Mouse (Mus musculus): ENCODE measurements around the gene Hmgcr.

Hmgcr gene

GRCm38 (mm10) chr13:96670406-96671077, at the start of gene Hmgcr:
TSS of gene Hmgcr (minus strand) at chr13:96670936.
- peak; percentile 92 for DNase-seq (ENCODE audit: low spot score)

- DNase-seq (ENCODE audit: low spot score) = no peak
These were observed 49.3 kb upstream of the Hmgcr start for GRCm38 (mm10) chr13:96720003-96720402.

GRCm38 (mm10) chr13:96717821-96718220, 47.1 kb upstream of the Hmgcr start:
- no peak for DNase-seq (ENCODE audit: low spot score)

- DNase-seq (ENCODE audit: low spot score) = no peak
These were observed 45.6 kb upstream of the Hmgcr start for GRCm38 (mm10) chr13:96716311-96716710.

GRCm38 (mm10) chr13:96709269-96710233, 38.8 kb upstream of the Hmgcr start:
- DNase-seq (ENCODE audit: low spot score) = no peak

- DNase-seq (ENCODE audit: low spot score) = no peak
These were observed 32.0 kb upstream of the Hmgcr start for GRCm38 (mm10) chr13:96702567-96703278.

- DNase-seq (ENCODE audit: low spot score) = no peak
These were observed 27.3 kb upstream of the Hmgcr start for GRCm38 (mm10) chr13:96697805-96698586.

- no peak for DNase-seq (ENCODE audit: low spot score)
These were observed 24.7 kb upstream of the Hmgcr start for GRCm38 (mm10) chr13:96695428-96695827.

- DNase-seq (ENCODE audit: low spot score) = no peak
These were observed 19.2 kb upstream of the Hmgcr start for GRCm38 (mm10) chr13:96689901-96690300.

- DNase-seq (ENCODE audit: low spot score) = no peak
These were observed 16.5 kb upstream of the Hmgcr start for GRCm38 (mm10) chr13:96687261-96687660.

GRCm38 (mm10) chr13:96684779-96685178, 14.0 kb upstream of the Hmgcr start:
- no peak for DNase-seq (ENCODE audit: low spot score)

- DNase-seq (ENCODE audit: low spot score) = no peak
These were observed 10.4 kb upstream of the Hmgcr start for GRCm38 (mm10) chr13:96681088-96681620.

GRCm38 (mm10) chr13:96680163-96681087, 9.7 kb upstream of the Hmgcr start:
- DNase-seq (ENCODE audit: low spot score) = no peak

GRCm38 (mm10) chr13:96678616-96679015, 7.9 kb upstream of the Hmgcr start:
- DNase-seq (ENCODE audit: low spot score) = no peak

- DNase-seq (ENCODE audit: low spot score) = no peak
These were observed 6.3 kb upstream of the Hmgcr start for GRCm38 (mm10) chr13:96677071-96677470.

- no peak for DNase-seq (ENCODE audit: low spot score)
These were observed 5.0 kb upstream of the Hmgcr start for GRCm38 (mm10) chr13:96675756-96676155.

GRCm38 (mm10) chr13:96673817-96674216, 3.1 kb upstream of the Hmgcr start:
- DNase-seq (ENCODE audit: low spot score) = no peak

- DNase-seq (ENCODE audit: low spot score) = no peak
These were observed 1.5 kb upstream of the Hmgcr start for GRCm38 (mm10) chr13:96672276-96672675.

GRCm38 (mm10) chr13:96671906-96672234, 1.1 kb upstream of the Hmgcr start:
- no peak for DNase-seq (ENCODE audit: low spot score)
